Mouse (Mus musculus): ENCODE measurements around the gene Atp4b. TPM values are rescaled to one million over a fixed set of nuclear protein-coding genes. Genes with fewer than 3 reads are reported as not detected.

Gene Atp4b
- not detected for polyA plus RNA-seq (2014; fragmentation: Illumina TruSeq; extraction: RNeasy Lipid Tissue Mini Kit (QIAGEN cat#74804); ENCODE audit: low replicate concordance)

DNA sequence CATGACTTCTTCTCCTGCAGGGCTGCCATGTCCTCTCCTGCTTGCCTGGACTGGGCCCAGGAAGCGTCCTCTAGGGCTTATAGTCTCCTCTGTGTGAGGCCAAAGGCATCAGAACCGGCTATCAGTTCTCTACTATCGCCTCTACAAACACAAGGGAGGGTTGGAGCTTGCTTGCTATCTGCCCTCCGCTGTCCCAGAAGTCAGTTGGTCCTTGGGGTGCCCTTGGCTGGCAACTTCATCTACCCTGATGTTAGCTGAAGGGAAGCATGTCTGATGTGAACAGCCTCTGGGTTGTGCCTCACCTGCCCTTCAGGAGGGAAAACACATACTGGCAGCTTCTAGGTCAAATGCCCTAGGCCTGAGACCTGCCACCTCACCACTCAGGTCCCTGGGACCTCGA is at the start of gene Atp4b:
TSS of gene Atp4b (minus strand) at position 101 of the 400 bp plus-strand sequence.

GRCm38 (mm10) chr8:13434889-13435288 is 38.3 kb upstream of the Atp4b start, which contains the start of gene Tmem255b:
Tmem255b (plus strand) TSS chr8:13435189.

GRCm38 (mm10) chr8:13404666-13405131 is 8.1 kb upstream of the Atp4b start, which contains the start of gene Grk1:
Grk1 (plus strand) TSS chr8:13405081.

DNA sequence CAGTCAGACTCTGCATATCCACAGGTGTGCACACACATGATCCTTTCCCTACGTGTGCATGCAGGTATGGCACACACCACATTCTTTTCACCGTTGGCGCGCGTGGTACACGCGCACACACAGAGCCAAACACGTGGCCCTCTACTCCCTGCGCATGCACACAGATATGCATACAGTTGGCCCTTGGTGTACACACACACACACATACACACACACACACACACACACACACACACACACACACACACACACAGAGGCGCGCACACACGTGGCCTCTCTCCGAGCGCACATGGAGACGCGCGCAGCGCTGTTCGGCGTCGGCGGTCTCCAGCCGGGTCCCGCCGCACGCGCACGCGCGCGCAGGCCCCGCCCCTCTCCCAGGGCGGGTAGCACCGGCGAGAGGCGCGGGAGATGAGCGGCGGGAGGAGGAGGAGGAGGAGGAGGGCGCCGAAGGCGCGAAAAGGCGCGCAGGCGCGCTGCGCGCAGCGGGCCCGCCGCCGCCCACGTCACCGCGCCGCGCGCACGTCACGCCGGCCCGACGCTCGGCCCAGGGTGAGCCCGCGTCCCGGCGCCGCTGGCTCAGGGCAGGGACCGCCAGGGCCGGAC is 58.3 kb downstream of the Atp4b start, which contains the start of gene Tfdp1:
TSS of gene Tfdp1 (plus strand) at position 497 of the 606 bp plus-strand sequence.

Other genes with a start within 250 kb of the Atp4b start
- 557 TPM for gene Lamp1, start 237.7 kb downstream of the Atp4b start, polyA plus RNA-seq (2014; fragmentation: Illumina TruSeq; extraction: RNeasy Lipid Tissue Mini Kit (QIAGEN cat#74804); ENCODE audit: low replicate concordance)
- 34.4 TPM for gene Grtp1, start 196.2 kb downstream of the Atp4b start, polyA plus RNA-seq (2014; fragmentation: Illumina TruSeq; extraction: RNeasy Lipid Tissue Mini Kit (QIAGEN cat#74804); ENCODE audit: low replicate concordance)
- not detected for gene Adprhl1, start 142.7 kb downstream of the Atp4b start, polyA plus RNA-seq (2014; fragmentation: Illumina TruSeq; extraction: RNeasy Lipid Tissue Mini Kit (QIAGEN cat#74804); ENCODE audit: low replicate concordance)
- 6.1 TPM for gene Dcun1d2, start 108.7 kb downstream of the Atp4b start, polyA plus RNA-seq (2014; fragmentation: Illumina TruSeq; extraction: RNeasy Lipid Tissue Mini Kit (QIAGEN cat#74804); ENCODE audit: low replicate concordance)
- 12.4 TPM for gene Tmco3, start 108.6 kb downstream of the Atp4b start, polyA plus RNA-seq (2014; fragmentation: Illumina TruSeq; extraction: RNeasy Lipid Tissue Mini Kit (QIAGEN cat#74804); ENCODE audit: low replicate concordance)
- 35.0 TPM for gene Tfdp1, start 58.1 kb downstream of the Atp4b start, polyA plus RNA-seq (2014; fragmentation: Illumina TruSeq; extraction: RNeasy Lipid Tissue Mini Kit (QIAGEN cat#74804); ENCODE audit: low replicate concordance)
- not detected for gene Grk1, start 8.3 kb upstream of the Atp4b start, polyA plus RNA-seq (2014; fragmentation: Illumina TruSeq; extraction: RNeasy Lipid Tissue Mini Kit (QIAGEN cat#74804); ENCODE audit: low replicate concordance)
- not detected for gene Tmem255b, start 38.4 kb upstream of the Atp4b start, polyA plus RNA-seq (2014; fragmentation: Illumina TruSeq; extraction: RNeasy Lipid Tissue Mini Kit (QIAGEN cat#74804); ENCODE audit: low replicate concordance)
- 2.0 TPM for gene Gas6, start 97.7 kb upstream of the Atp4b start, polyA plus RNA-seq (2014; fragmentation: Illumina TruSeq; extraction: RNeasy Lipid Tissue Mini Kit (QIAGEN cat#74804); ENCODE audit: low replicate concordance)
- gene 1700029H14Rik, start 165.6 kb upstream of the Atp4b start, polyA plus RNA-seq (2014; fragmentation: Illumina TruSeq; extraction: RNeasy Lipid Tissue Mini Kit (QIAGEN cat#74804); ENCODE audit: low replicate concordance) = not detected